Mouse (Mus musculus) ES-E14 (cell line): ENCODE measurements around the gene Ccdc85c. TPM values are rescaled to one million over a fixed set of nuclear protein-coding genes. Genes with fewer than 3 reads are reported as not detected.

Experiments
- DNase-seq: peaks from one replicate; pipeline ENCODE4 v3.0.0-alpha.2; 2013; ENCODE audit warnings: low read depth, low spot score
- H3K27ac ChIP-seq: 2 replicates; pipeline ENCODE4 v1.5.1; 2012; ENCODE audit warnings: low read depth, mild to moderate bottlenecking, low read length, moderate library complexity, mixed read lengths; ENCODE audit not compliant: poor library complexity, insufficient read depth, severe bottlenecking
- H3K36me3 ChIP-seq: 2 replicates; pipeline ENCODE4 v1.6.1; 2012; ENCODE audit warnings: mild to moderate bottlenecking, low read length, moderate library complexity, mixed read lengths; ENCODE audit not compliant: control insufficient read depth, poor library complexity, insufficient read depth, severe bottlenecking
- H3K4me1 ChIP-seq, 2 experiments: fragments of 150-350 bp in 1 of 2; sonication (generic) in 1 of 2; 2 replicates each; pipeline ENCODE4 v1.6.1; 2012; ENCODE audit warnings: low read length in 2 of 2, mild to moderate bottlenecking in 1 of 2, mixed read lengths in 1 of 2; ENCODE audit not compliant: control insufficient read depth in 2 of 2, insufficient read depth in 2 of 2, poor library complexity in 1 of 2
- H3K4me3 ChIP-seq, 2 experiments: fragments of 150-350 bp in 1 of 2; sonication (generic) in 1 of 2; 2 replicates each; pipeline ENCODE4 v1.5.1; 2012; ENCODE audit warnings: low read length in 2 of 2, low read depth in 1 of 2, mild to moderate bottlenecking in 1 of 2, mixed read lengths in 1 of 2; ENCODE audit not compliant: insufficient read depth in 1 of 2, poor library complexity in 1 of 2, severe bottlenecking in 1 of 2
- H3K9ac ChIP-seq: 2 replicates; pipeline ENCODE4 v1.6.1; 2012; ENCODE audit warnings: low read depth, mild to moderate bottlenecking, low read length, mixed read lengths; ENCODE audit not compliant: poor library complexity, insufficient read depth, severe bottlenecking
- H3K9me3 ChIP-seq: fragments of 150-350 bp; sonication (generic); 2 replicates; pipeline ENCODE4 v1.6.1; 2012; ENCODE audit warnings: low read depth, mild to moderate bottlenecking, low read length; ENCODE audit not compliant: control insufficient read depth, insufficient read depth
- CHD2 ChIP-seq: IDR thresholded peaks from 2 replicates; pipeline ENCODE4 v1.6.1; 2014; ENCODE audit warnings: mild to moderate bottlenecking, low read depth, low read length, inconsistent platforms
- HCFC1 ChIP-seq: IDR thresholded peaks from 2 replicates; pipeline ENCODE4 v1.6.1; 2012; ENCODE audit warnings: low read length, inconsistent platforms, borderline replicate concordance; ENCODE audit not compliant: insufficient read depth
- MAFK ChIP-seq: IDR thresholded peaks from 2 replicates; pipeline ENCODE4 v1.6.1; 2014; ENCODE audit warnings: mild to moderate bottlenecking, low read depth, low read length, inconsistent platforms; ENCODE audit not compliant: insufficient read depth
- ZC3H11A ChIP-seq: IDR thresholded peaks from 2 replicates; pipeline ENCODE4 v1.6.1; 2012; ENCODE audit warnings: low read depth, mild to moderate bottlenecking, inconsistent platforms, low read length, borderline replicate concordance
- ZNF384 ChIP-seq: IDR thresholded peaks from 2 replicates; pipeline ENCODE4 v1.6.1; 2012; ENCODE audit warnings: low read depth, low read length, inconsistent platforms
- in situ Hi-C, 2 experiments: fragments of 600-800 bp; cut with MboI; formaldehyde crosslinking; loops; one replicate each; pipeline ENCODE4 v1.15.1; 2025; ENCODE audit warnings: low sequenced_read_pairs in 2 of 2, inconsistent platforms in 1 of 2; ENCODE audit not compliant: unreplicated experiment in 2 of 2
- total RNA-seq: library from RNA; depleted of rRNA; stranded (reverse); fragments of 300-350 nt; gene quantifications from 2 replicates; pipeline ENCODE4 v1.2.3, GENCODE M21; 2012

Gene Ccdc85c
- total RNA-seq, 1 experiment, result 21.9 TPM

- Histone ChIP-seq H3K27ac (no peak overlapping the region), H3K4me1 (peaks cover 0 to 29% of the 10 kb centered on the region in 2 experiments; a peak in 2 of 4 replicates), H3K4me3 (no peak overlapping the region), H3K36me3 (no peaks in the 10 kb centered on the region; the same call in 1 of the 2 replicates), H3K9me3 (no peaks in the 10 kb centered on the region), H3K9ac (no peak overlapping the region)
- DNase-seq, result no peak
- in situ Hi-C loops, result no loop called here
- no peak for TF ChIP-seq HCFC1
- no peak for TF ChIP-seq ZC3H11A
- no peak for TF ChIP-seq MAFK
- TF ChIP-seq CHD2, result no peak
- TF ChIP-seq ZNF384, result no peak
Measured at GRCm38 (mm10) chr12:108240401-108240890, 34.8 kb downstream of the Ccdc85c start.

GRCm38 (mm10) chr12:108239441-108239840, 35.8 kb downstream of the Ccdc85c start:
- H3K4me1 ChIP-seq, result peaks cover 0 to 28% of the 10 kb centered on the region in 2 experiments; a peak in 2 of 4 replicates
- no peak overlapping the region for H3K4me3 ChIP-seq
- H3K9ac ChIP-seq, result no peak overlapping the region
- no peak for DNase-seq
- no peak for TF ChIP-seq ZNF384
- TF ChIP-seq HCFC1, result no peak
- TF ChIP-seq CHD2, result no peak
- TF ChIP-seq ZC3H11A, result no peak
- no peak for TF ChIP-seq MAFK
- H3K9me3 ChIP-seq, result no peaks in the 10 kb centered on the region
- H3K27ac ChIP-seq, result no peak overlapping the region
- H3K36me3 ChIP-seq, result no peaks in the 10 kb centered on the region; the same call in 1 of the 2 replicates
- in situ Hi-C loops, result no loop called here

GRCm38 (mm10) chr12:108238395-108239035, 36.7 kb downstream of the Ccdc85c start:
- Histone ChIP-seq H3K9ac (no peak overlapping the region), H3K9me3 (no peaks in the 10 kb centered on the region), H3K4me3 (no peak overlapping the region), H3K36me3 (no peaks in the 10 kb centered on the region; the same call in 1 of the 2 replicates), H3K4me1 (peaks cover 0 to 28% of the 10 kb centered on the region in 2 experiments; a peak in 2 of 4 replicates), H3K27ac (no peak overlapping the region)
- no peak for TF ChIP-seq CHD2
- TF ChIP-seq MAFK, result no peak
- no peak for TF ChIP-seq ZNF384
- TF ChIP-seq ZC3H11A, result no peak
- no peak for TF ChIP-seq HCFC1
- no peak for DNase-seq
- in situ Hi-C loops, result no loop called here

DNA sequence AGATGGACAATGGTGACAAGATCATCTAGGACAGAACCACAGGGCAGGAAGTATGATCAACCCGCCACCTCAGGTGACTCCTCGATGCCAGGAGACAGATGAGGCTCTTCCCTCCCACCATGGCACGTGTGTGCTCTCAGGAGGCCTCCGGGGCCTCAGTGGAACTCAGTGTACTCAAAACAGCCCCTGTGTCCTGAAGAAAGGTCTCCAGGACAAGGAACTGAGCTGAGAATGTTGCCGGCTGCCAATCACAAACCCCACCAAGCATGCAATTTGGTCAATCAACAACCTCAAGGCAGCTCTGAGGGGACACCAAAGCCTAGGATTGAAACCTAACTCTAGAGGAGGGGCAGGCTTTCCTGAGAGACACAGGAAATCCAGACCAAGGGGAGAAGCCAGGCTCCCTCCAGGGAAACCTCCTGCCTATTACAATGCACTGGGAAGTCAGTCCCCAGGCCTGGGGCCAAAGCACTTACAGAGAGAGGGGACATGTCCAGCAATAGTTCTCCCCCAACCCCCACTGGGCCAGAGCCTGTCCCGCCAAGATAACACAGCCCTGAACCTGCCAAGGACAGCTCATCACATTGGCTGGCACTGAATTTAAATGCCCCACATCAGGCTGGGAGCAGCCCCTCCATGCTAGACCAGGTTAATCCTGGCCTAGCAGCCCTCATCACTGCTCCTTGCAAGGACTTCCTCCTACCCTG, 37.8 kb downstream of the Ccdc85c start:
- no peaks in the 10 kb centered on the region for H3K9me3 ChIP-seq
- H3K4me1 ChIP-seq, result peaks cover 0 to 28% of the 10 kb centered on the region in 2 experiments; a peak in 2 of 4 replicates
- in situ Hi-C loops, result no loop called here
- H3K36me3 ChIP-seq, result no peaks in the 10 kb centered on the region; the same call in 1 of the 2 replicates
- H3K4me3 ChIP-seq, result no peak overlapping the region
- TF ChIP-seq CHD2 (no peak), MAFK (no peak), HCFC1 (no peak), ZC3H11A (no peak), ZNF384 (no peak)
- no peak overlapping the region for H3K9ac ChIP-seq
- no peak overlapping the region for H3K27ac ChIP-seq
- DNase-seq, result no peak
